Comparison of ENCODE assay signal across 9 mouse cellular contexts in the genomic region with DNA sequence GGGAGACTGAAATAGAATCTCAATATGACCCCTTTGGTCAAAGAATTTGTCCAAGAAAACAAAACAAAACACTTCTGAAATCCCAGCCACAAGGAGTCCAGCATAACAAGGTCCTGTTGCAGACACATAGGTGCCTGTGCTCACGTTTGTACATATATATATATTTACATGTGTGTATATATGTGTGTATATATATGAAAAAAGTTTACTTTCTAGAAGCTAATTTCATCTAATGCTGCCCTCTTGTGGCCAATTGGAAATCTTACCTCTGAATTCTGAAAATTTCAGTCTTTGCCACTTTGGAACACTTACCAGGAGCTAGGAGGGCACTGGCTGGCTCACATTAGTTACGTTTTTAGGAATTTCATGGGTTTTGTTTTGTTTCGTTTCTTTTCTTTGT. TPM values are rescaled to one million over a fixed set of nuclear protein-coding genes. Genes with fewer than 3 reads are reported as not detected.
DNase-seq lines count a peak whose midpoint lies in the region; ATAC-seq and TF ChIP-seq lines count a peak whose summit lies in the region.
"Had no signal": no experiment of that assay in that cellular context is flagged by ENCODE, and none has a peak within 500 bp of the region (broad histone marks: within the 10 kb centered on the region; RNA-seq: fewer than 3 reads in every experiment).

No protein-coding gene starts in this region.

- H3K27ac ChIP-seq in cerebellum, adult 2 months (ENCODE audit: insufficient read depth, low read length), result no peak overlapping the region
- no peak overlapping the region for H3K27ac ChIP-seq in left cerebral cortex, adult 2 months

- TF ChIP-seq CTCF in cerebellum, adult 2 months (IDR thresholded peaks at IDR 0.05; ENCODE audit: borderline replicate concordance, insufficient read depth, low read depth, low read length), result no peak
- peak; percentile 67 for TF ChIP-seq CTCF in left cerebral cortex, adult 2 months (IDR thresholded peaks at IDR 0.05)

- intact Hi-C loops in left cerebral cortex, adult 2 months (cut with DNase I), result loop anchor here (1.0 to 10.0 kb wide), 3 partner anchors 23 to 353 kb away; no protein-coding TSS in a partner anchor

- no peak overlapping the region for H3K4me3 ChIP-seq in cerebellum, adult 2 months (replicated peaks; ENCODE audit: insufficient read depth, low read depth, low read length)
- no peak overlapping the region for H3K4me3 ChIP-seq in left cerebral cortex, adult 2 months

- TF ChIP-seq POLR2A in cerebellum, adult 2 months (IDR thresholded peaks at IDR 0.05; ENCODE audit: borderline replicate concordance, insufficient read depth, low read length), result no peak

- H3K27me3 ChIP-seq in cerebellum, adult 2 months (ENCODE audit: control insufficient read depth, insufficient read depth, low read length), result no peaks in the 10 kb centered on the region; the same call in 1 of the 2 replicates

- H3K4me1 ChIP-seq in cerebellum, adult 2 months (ENCODE audit: control insufficient read depth, insufficient read depth, low read length), result no peaks in the 10 kb centered on the region

- 18% methylated on average over 3 of the region's 3 CpGs for WGBS in cerebellum, adult 2 months

- peak; percentile 21 for DNase-seq in cerebellum, adult 9-10 months
- no peak for DNase-seq in cerebellum, adult 2 months
- no peak for DNase-seq in left cerebral cortex, adult 2 months (ENCODE audit: extremely low spot score in 1 of 2, low spot score in 2 of 2)
- DNase-seq in left cerebral cortex, adult 8-10 months (ENCODE audit: low spot score in 2 of 2), result no peak
- peak; percentile 12 for DNase-seq in embryo, embryonic 9.5 days (ENCODE audit: extremely low spot score)
- DNase-seq in urinary bladder, adult 2 months (ENCODE audit: low spot score), result no peak
- DNase-seq in spleen, postnatal 10 days (ENCODE audit: low spot score in 2 of 2), result no peak

- ATAC-seq in CD4-positive, CD25-positive, alpha-beta regulatory T cell, adult 4 months, result peak; percentile 25

RNA-seq across cellular contexts. Expression of a gene that starts 17.7 kb away (rescaled TPM):
- polyA plus RNA-seq in cerebellum, adult 2 months (2012; rRNA removed), result 11.1 and 16.5 TPM in 2 replicates
- total RNA-seq in left cerebral cortex, adult 2 months (2021), result 10 to 100 TPM; 10.3 to 11.8 TPM
- total RNA-seq in left cerebral cortex, adult 8-10 months (2022), result 10 to 100 TPM in 2 of 4 experiments, 1 to 10 TPM in 2; 8.3 to 13.7 (median 11.3) TPM
- polyA plus RNA-seq in CD4-positive, CD25-positive, alpha-beta regulatory T cell, adult 4 months (2017; shearing (Covaris generic)), result 10 to 100 TPM; 24.0 to 33.6 TPM
- 25.4 and 29.2 TPM in 2 replicates for polyA plus RNA-seq in urinary bladder, adult 2 months (2012; rRNA removed)

RNA-seq across cellular contexts. Expression of a gene that starts 44.8 kb away (rescaled TPM):
- polyA plus RNA-seq in cerebellum, adult 2 months (2012; rRNA removed), result 0.22 and 0.28 TPM in 2 replicates
- total RNA-seq in left cerebral cortex, adult 2 months (2021), result under 1 TPM in 1 of 2 experiments, not detected in 1; 0.07 TPM
- total RNA-seq in left cerebral cortex, adult 8-10 months (2022), result under 1 TPM in 3 of 4 experiments, not detected in 1; 0.11 to 0.26 (median 0.18) TPM
- 100 to 1,000 TPM; 347 to 420 TPM for polyA plus RNA-seq in CD4-positive, CD25-positive, alpha-beta regulatory T cell, adult 4 months (2017; shearing (Covaris generic))
- 0.65 and 0.96 TPM in 2 replicates for polyA plus RNA-seq in urinary bladder, adult 2 months (2012; rRNA removed)
- polyA plus RNA-seq: heart, embryonic 14.5 days had no signal

Comparison
In these comparisons a context has a peak if more than half of its experiments do, and no peak if none do; other contexts are left out.
1. DNase-seq: peak in cerebellum, adult 9-10 months (single experiment) and embryo, embryonic 9.5 days (single experiment); none in cerebellum, adult 2 months (0 of 2), left cerebral cortex, adult 2 months (0 of 2), left cerebral cortex, adult 8-10 months (0 of 2), urinary bladder, adult 2 months (single experiment) and spleen, postnatal 10 days (0 of 2).
2. RNA of a gene that starts 44.8 kb away (polyA plus RNA-seq): 347 to 420 TPM in CD4-positive, CD25-positive, alpha-beta regulatory T cell, adult 4 months; 0.65 to 0.96 TPM in urinary bladder, adult 2 months and 0.22 to 0.28 TPM in cerebellum, adult 2 months; every median in the first group is over 100 times any median in the second.